Mouse (Mus musculus) skeletal muscle tissue, postnatal 0 days (tissue): ENCODE measurements around the gene Msln. TPM values are rescaled to one million over a fixed set of nuclear protein-coding genes. Genes with fewer than 3 reads are reported as not detected.

Experiments used
- microRNA-seq, 2 experiments: library from miRNA; unstranded; fragments of <30 nt; microRNA quantifications; one replicate each; pipeline ENCODE4; 2016
- polyA plus RNA-seq: library from polyadenylated mRNA; unstranded; fragments of >200 nt; fragmentation: Nextera tagmentation; extraction: Ambion mirVana; gene quantifications from 2 replicates; pipeline ENCODE4 v1.2.1, GENCODE M21; 2015

The Msln gene
- polyA plus RNA-seq, result 1.4 and 1.7 TPM in 2 replicates

DNA sequence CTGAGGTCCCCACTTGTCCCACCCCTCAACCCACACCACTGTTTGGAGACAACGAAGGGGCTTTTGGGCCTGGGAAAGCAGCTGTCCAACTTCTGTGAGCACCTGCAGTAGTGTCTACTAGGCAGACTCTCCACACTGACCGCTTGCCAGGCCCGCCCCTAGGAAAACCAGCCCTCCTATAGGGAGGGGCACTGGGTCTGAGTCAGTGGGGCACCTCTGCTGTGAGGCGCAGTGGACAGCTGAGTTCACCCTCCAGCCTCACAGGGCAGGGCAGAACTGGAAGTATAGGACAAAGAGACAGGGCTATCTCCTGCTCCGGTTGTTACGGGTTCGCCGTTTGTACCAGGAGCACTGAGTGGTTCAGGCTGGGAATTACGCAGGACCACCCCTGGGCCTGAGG, at the start of gene Msln:
Gene Msln (minus strand): TSS at position 138 of the 400 bp plus-strand sequence.

DNA sequence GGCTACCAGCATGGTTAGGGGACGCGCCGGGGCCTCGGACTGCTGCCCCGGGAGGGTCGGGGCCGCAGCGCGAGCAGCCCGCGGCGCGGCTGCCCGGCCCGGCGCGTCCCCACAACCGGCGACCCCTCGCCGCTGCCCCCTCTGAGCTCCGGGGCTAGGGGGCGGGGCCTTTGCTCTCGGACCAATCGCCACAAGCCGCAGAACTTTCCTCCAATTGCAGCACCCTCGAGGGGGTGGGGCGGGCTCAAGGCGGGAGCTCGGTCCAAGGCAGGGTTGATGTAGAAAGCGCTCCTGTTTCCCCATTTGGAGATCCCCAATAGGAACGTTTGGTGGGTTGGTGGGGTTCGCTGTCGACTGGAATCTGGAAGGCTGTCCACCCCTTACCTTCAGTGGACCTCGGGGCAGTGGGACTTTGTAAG, 42.8 kb upstream of the Msln start, which contains the start of gene Metrn:
Gene Metrn (minus strand): TSS at position 186 of the 419 bp plus-strand sequence.

DNA sequence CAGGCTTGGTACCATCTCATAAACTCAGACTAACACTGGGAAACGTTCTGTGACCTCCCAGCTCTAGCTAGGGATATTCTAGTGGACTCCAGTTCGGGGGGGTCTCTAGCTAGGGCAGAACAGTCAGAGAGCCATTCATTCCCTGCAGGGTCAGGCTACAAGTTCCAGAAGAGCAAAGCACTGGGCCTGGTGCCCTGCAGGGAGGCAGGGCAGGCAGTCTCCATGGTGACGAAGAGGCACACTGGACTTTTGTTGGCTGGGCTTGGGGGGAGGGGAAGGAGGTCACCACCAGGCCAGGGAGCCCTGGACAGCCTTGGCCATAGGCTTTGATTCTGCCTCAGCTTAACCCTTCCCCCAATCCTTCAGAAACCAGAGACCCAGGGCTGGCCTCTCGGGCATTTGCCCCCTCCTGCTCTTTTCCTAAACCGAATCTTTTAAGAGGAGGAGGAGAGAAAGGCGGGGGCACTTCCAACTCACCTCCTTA, 41.5 kb upstream of the Msln start, which contains the start of gene AC134908.4:
Gene AC134908.4 (minus strand): TSS at position 51 of the 484 bp plus-strand sequence.

DNA sequence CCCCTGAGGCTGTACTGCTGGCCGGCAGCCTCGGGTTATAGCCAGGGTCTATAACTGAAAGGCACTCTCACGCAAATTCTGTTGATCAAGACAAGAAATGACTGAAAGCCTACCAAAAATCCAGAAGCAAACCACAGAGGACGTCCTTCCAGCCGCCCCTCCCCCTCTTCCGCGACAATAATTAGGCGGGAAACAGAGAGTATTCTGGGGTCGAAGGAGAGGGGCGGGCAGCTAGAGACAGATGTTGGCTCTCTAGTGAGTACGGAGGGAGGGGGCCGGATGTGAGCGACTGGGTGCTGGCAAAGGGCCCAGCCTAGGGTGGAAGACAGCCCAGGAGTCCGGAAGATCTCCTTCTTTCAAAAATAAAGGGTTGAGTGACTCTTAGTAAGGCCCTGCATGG, 38.4 kb upstream of the Msln start, which contains the start of gene Fam173a:
Gene Fam173a (minus strand): TSS at position 287 of the 400 bp plus-strand sequence.

DNA sequence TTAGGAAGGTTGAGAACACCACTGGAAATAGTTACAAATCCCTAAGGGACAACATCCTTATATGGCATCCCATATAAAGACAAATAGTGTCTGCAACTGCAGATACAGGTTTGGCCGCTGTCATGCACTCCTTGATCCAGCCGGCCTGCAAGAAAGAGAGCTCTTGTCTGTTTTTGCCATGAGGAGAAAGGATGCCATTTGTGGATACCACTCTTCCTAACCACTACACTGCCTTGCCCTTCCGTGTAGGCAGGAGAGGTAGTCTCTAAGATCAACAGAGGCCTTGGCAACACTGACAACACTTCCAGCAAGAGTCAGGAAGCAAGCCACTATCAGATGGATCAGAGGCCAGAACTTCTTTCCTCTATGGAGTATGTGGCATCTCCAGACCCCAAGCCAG, 32.1 kb upstream of the Msln start, which contains the start of gene Ccdc78:
Gene Ccdc78 (plus strand): TSS at position 301 of the 400 bp plus-strand sequence.

DNA sequence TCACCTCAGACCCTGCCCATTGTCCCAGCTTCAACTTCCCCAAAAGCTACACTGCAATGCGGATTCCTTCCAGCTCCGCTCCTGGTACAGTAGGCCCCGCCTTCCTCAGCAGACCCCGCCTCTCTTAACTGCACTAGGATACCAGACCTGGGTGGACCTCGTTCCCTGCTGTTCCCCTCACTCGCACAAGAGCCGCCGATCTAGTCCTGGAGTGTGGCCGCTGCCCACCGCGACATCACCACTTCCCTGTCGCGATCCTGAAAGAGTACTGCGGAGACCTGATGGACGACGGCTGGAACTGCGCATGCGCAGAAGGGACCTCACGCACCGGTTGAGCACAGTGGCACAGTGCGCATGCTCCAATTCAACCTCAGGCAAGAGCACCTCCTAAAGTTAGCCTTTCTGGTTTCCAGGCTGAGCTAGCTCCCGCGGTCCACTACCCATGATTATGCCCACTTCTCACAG, 31.1 kb upstream of the Msln start, which contains the start of gene Haghl:
Gene Haghl (minus strand): TSS at position 393 of the 465 bp plus-strand sequence.

DNA sequence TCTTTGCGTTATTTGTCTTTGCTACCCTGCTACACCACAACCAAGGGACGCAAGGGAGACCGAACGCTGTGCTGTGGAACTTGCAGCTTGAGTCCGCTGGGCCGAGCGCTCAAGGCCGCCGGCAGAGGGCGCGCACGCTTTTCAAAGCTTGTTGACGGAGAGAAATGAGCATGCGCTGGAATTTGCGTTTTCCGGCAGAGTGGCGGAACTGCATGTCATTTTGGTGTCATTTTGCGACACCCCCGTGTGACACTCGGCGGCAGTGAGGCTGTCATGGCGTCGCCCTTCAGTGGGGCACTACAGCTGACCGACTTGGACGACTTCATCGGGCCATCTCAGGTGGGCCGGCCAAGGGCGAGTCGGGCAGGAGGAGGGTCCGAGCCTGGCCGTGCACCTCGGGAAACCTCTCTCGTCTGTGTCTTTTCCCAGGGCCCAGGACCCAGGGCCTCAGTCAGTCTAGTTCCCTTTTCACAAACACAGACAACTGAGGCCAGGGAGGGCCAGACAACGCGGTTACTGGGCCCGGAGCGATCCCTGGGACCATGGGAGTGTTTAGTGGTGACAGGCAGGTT, 19.5 kb upstream of the Msln start, which contains the start of gene Narfl:
Gene Narfl (plus strand): TSS at position 228 of the 572 bp plus-strand sequence.

DNA sequence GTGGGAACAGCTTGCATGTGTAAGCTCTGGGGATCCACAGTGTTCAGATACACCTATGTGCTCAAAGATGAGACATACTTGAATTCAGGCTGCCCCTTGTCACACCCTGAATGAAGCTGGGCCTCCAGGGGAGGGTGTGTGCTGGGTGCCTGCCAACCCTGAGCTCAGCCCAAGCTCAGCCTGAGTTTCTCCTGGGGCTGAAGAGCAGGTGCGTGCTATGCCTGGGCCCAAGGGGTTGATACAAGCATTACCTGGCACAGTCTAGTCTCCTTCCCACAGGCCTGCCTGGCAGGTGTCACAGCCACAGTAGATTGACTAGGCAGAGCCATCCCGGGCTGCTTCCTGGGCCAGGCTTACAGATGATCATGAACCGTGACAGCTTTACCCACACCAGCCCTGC, 18.4 kb downstream of the Msln start, which contains the start of gene Mslnl:
Gene Mslnl (plus strand): TSS at position 298 of the 400 bp plus-strand sequence.

DNA sequence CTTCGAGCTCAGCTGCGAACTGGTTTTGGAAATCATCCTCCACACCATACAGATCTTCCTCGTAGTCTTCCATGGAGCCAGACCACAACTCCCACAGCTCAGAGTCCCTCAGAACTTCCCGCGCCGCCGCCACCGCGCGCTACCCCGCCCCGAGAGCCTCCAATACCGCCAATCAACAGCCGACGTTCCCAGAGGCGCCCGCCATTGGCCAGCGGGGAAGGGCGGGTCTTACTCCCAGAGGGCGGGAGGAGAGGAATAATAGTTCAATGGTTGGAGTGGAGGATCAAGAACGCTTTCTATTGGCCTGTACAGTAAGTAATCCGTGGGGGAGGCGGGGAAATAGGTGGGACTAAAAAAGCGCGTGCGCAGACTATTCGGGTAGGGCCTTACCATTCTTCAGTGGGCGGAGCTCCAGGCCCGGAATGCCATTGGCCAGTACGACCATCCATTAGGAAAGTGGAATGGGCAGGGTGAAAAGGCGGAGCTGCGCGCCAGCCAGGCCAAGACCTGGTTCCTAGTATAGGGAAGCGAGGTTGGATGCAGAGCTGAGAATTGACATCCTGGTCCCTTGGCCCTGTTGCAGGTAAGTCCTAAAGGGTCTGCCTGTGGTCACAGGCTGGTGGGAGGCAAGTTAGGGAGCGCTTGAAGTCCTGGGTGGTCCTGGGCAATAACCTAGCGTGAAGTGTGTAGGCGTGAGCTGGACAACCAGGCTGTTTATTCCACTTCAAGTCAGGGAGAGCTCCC, 26.7 kb downstream of the Msln start, which contains the start of the genes Chtf18 and Rpusd1:
Gene Chtf18 (minus strand): TSS at position 155 of the 744 bp plus-strand sequence.
Gene Rpusd1 (plus strand): TSS at position 406 of the 744 bp plus-strand sequence.

DNA sequence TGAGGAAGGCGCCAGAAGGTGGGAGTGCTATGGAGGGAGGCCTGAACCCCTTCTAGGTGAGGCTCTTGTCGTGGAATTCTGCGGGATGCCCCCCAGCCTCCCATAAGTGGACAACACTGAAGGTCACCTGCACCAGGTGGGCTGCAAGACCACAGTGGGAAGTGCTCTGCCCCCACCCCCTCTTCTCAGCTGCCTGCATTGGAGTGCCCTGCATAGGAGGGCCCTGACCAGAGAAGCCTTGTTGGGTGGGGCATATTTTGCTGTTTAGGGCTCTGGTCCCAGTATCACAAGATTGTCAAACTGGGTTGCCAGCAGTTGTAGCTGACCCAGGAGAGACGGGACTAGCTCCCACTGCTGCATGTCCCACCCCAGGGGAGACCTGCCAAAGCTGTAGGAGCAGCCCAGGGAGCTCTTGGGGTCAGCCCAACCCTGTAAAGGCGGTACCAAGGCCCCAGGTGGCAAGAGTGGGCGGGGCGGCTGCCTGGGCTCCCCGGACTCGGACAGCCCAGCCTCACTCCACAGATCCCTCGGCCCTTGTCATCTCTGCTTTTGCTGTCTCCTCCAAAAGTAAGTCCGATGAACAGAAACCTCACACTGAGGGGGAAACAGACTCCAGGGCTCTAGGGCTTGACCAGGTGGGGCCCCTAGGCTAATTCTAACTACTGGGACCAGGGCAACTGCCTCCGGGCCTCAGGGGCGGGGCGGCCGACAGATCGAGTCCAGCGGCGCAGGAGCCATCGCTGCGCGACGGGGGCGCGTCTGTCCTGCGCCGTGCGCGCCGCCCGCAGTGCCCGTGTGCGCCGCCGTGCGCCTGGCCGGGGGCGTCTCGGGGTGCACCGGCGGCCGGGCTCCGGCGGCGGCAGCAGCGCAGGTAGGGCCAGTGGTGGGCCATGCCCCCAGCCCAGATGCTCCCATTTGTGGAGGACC, 37.2 kb downstream of the Msln start, which contains the start of gene Gng13:
Gene Gng13 (plus strand): TSS at position 461 of the 927 bp plus-strand sequence.

Small RNA genes within 50 kb of the gene (microRNA-seq; reads per million reads assigned to microRNA genes)
- gene Gm25083 (0 reads per million in 2 experiments), gene Mir6966 (0.20 to 1.1 reads per million in 2 experiments)

Other genes starting within 250 kb of the Msln start
- gene Sox8, start 183.7 kb downstream of the Msln start, polyA plus RNA-seq, result 14.7 and 16.2 TPM in 2 replicates
- gene Lmf1, start 175.3 kb downstream of the Msln start, polyA plus RNA-seq, result 11.6 and 14.8 TPM in 2 replicates
- 0.28 TPM in 1 of 2 replicates, not detected in the other for gene Gng13, start 37.2 kb downstream of the Msln start, polyA plus RNA-seq
- 3.2 and 4.6 TPM in 2 replicates for gene Chtf18, start 27.0 kb downstream of the Msln start, polyA plus RNA-seq
- 8.7 and 9.4 TPM in 2 replicates for gene Rpusd1, start 26.7 kb downstream of the Msln start, polyA plus RNA-seq
- gene Mslnl, start 18.3 kb downstream of the Msln start, polyA plus RNA-seq, result not detected in 2 replicates
- 36.6 and 38.7 TPM in 2 replicates for gene Narfl, start 19.4 kb upstream of the Msln start, polyA plus RNA-seq
- gene Haghl, start 31.3 kb upstream of the Msln start, polyA plus RNA-seq, result 31.4 and 32.9 TPM in 2 replicates
- gene Ccdc78, start 32.2 kb upstream of the Msln start, polyA plus RNA-seq, result 0.16 and 0.22 TPM in 2 replicates
- gene Fam173a, start 38.5 kb upstream of the Msln start, polyA plus RNA-seq, result 55.4 and 60.9 TPM in 2 replicates
- 0.35 and 0.65 TPM in 2 replicates for gene AC134908.4, start 41.3 kb upstream of the Msln start, polyA plus RNA-seq
- 22.8 and 28.7 TPM in 2 replicates for gene Metrn, start 42.8 kb upstream of the Msln start, polyA plus RNA-seq
- 0.72 and 0.95 TPM in 2 replicates for gene Fbxl16, start 54.7 kb upstream of the Msln start, polyA plus RNA-seq
- 11.8 and 12.4 TPM in 2 replicates for gene Wdr24, start 69.2 kb upstream of the Msln start, polyA plus RNA-seq
- 17.9 and 23.0 TPM in 2 replicates for gene Jmjd8, start 74.5 kb upstream of the Msln start, polyA plus RNA-seq
- 186 and 212 TPM in 2 replicates for gene Stub1, start 79.0 kb upstream of the Msln start, polyA plus RNA-seq
- 13.6 and 17.2 TPM in 2 replicates for gene Rhbdl1, start 82.9 kb upstream of the Msln start, polyA plus RNA-seq
- gene Gm20683, start 87.4 kb upstream of the Msln start, polyA plus RNA-seq, result 4.3 and 4.5 TPM in 2 replicates
- gene Rhot2, start 90.5 kb upstream of the Msln start, polyA plus RNA-seq, result 11.2 and 13.6 TPM in 2 replicates
- 3.5 and 5.5 TPM in 2 replicates for gene Wdr90, start 107.1 kb upstream of the Msln start, polyA plus RNA-seq
- 120 and 122 TPM in 2 replicates for gene Mcrip2, start 114.4 kb upstream of the Msln start, polyA plus RNA-seq
- 35.5 and 37.9 TPM in 2 replicates for gene Mettl26, start 120.7 kb upstream of the Msln start, polyA plus RNA-seq
- gene Wfikkn1, start 126.5 kb upstream of the Msln start, polyA plus RNA-seq, result 0.15 and 0.19 TPM in 2 replicates
- gene Rab40c, start 165.3 kb upstream of the Msln start, polyA plus RNA-seq, result 9.7 and 10.2 TPM in 2 replicates
- gene Pigq, start 190.6 kb upstream of the Msln start, polyA plus RNA-seq, result 27.6 and 28.6 TPM in 2 replicates
- not detected in 2 replicates for gene Nhlrc4, start 190.6 kb upstream of the Msln start, polyA plus RNA-seq
- gene A930017K11Rik, start 198.2 kb upstream of the Msln start, polyA plus RNA-seq, result 0.14 TPM in 1 of 2 replicates, not detected in the other
- gene Capn15, start 231.4 kb upstream of the Msln start, polyA plus RNA-seq, result 6.7 and 8.4 TPM in 2 replicates